Mouse (Mus musculus) cerebellum, adult 11 months (tissue): Measurements from ENCODE around the gene Otop3.
"Not testable (repeated sequence)": the region's sequence is repeated elsewhere in the genome, so short reads cannot be mapped to it uniquely, and the experiment has no call there.

Source experiments
- DNase-seq: peaks from one replicate; pipeline ENCODE4 v3.0.0; 2022

Gene Otop3

DNA sequence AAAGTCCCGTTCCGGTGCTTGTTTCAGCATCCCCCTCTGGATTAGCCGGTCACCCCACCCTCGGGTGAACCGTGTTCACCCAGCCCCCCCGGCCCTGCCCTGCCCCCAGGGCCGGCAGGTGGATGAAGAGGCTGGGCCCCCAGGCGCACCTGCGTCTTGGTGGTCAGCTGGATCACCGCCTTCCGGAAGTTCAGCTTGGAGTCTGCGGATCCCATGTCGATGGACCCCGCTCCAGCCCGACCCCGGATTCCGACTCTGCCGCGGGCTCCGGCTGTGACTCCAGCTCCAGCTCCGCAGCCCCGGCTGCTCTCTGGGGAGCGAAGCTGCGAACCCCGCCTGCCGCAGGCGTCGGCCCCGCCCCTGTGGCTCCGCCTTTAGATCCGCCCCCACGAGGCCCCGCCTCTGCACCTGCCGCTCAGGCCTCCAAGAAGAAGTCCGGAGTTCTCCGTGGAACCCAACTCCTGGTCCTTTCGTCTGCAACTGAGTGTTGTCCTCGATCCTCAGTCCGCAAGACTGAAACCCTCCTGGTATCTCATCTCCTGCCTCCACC lies 32.9 kb downstream of the Otop3 start, which contains the start of gene Hid1:
Gene Hid1, minus strand, starts transcription at position 362 of the 550 bp plus-strand sequence.
- DNase-seq: peak; percentile 92

DNA sequence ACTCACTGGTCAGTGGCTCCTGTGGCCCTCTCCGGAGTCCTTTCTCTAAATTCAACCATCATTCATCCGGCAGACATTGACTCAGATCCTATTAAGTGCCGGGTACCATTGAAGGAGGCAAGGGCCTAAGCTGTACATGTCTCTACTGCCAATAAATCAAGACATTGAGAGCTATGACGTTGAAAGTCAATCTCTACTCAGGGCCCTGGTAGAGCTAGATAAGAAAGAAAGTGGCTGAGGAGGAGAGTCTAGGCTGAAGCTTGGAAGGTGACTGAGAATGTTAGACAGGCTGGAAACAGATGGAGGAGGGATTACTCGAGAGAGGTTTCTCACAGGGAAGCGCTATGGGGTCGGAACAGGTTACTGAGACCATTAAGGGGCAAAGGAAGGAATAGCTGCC lies 35.8 kb downstream of the Otop3 start:
- DNase-seq: no peak

DNA sequence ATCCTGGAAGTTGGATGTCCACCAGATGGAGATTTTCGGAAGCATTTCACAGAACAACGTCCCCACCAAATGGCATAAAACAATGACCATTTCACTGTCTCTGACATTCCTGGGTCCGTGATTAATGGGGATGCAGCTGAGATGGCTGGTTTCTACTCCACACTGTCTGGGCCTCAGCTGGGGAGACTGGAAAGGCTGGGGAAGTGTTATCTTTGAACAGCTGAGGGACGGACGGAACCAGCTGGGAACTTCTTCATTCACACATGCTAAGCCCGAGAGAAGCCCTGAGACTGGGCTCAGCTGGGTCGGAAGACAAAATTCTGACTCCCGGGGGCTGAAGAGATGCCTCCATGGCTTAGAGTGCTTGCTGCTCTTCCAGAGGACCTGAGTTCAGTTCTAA lies 36.8 kb downstream of the Otop3 start:
- no peak for DNase-seq

GRCm38 (mm10) chr11:115372015-115372414 lies 37.5 kb downstream of the Otop3 start:
- no peak for DNase-seq

DNA sequence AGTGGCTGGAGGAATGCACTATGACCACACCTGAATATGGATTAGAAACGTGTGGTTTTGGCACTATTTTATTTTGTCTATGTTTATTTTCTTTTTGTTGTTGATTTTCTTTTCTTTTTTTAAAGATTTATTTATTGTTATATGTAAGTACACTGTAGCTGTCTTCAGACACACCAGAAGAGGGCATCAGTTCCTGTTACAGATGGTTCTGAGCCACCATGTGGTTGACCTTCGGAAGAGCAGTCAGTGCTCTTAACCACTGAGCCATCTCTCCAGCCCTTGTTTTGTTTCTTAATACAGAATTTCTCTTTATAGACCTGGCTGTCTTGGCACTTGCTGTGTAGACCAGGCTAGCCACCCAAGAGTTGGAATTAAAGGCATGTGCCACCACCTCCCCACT lies 38.2 kb downstream of the Otop3 start:
- no peak for DNase-seq

DNA sequence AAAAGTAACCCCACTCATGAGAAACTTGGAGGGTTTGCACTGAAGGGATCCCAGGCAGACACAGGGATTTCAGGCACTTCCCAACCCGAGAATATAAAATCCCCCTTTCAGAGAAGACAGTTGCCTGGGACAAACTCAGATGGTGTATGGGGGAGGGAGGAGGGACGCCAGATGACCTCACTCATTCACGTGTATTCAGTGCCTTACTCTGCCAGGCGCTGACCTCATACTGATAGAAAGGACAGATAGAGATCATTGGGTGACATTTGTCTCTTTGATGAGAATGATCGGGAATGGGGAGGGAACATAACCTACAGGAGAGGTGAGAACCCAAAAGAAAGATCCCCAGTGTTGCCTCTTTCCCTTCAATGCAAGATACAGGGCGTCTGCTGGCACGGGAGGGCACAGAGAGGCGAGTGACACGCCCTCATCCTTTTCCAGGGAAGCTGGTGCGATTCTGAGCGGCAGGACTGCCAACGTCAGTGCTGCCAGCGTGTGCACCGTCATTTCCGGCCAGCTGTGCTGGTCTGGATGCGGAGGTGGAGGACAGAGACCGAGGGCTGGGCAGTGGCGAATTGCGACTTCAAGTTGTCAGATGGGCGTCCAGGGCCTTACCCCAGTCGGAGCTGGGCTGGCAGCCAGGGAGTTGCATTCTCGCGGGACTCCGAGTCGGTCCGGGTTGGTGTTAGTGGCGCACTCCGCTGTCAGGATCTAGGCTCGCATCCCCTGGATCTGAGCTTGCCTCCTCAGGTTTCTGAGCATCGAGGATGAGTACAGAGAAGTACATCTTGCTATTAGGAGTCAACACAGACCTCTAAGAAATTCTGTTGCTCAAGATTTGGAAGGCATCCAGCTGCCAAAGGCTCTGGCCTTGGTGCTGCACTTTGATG lies 39.5 kb downstream of the Otop3 start:
- peak; percentile 79 for DNase-seq

- DNase-seq: no peak
Observed at GRCm38 (mm10) chr11:115374695-115375425, 40.3 kb downstream of the Otop3 start.

DNA sequence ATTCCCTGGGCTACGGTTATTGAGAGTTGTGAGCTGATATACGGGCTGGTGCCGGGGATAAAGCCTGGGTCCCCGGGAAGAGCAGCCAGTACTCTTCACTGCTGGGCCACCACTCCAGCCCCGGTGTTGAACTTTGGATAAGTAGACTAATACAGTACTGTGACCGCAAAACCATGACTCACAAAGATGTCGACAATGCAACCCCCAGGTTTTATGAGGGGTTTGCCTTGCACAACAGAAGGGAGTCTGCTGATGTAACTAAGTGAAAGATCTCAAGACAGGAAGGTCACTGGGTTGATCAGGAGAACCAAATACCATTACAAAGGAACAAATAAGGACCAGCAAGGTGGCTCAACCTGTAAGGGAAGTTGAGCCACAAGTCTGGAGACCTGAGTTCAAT lies 42.2 kb downstream of the Otop3 start:
- DNase-seq: no peak

DNA sequence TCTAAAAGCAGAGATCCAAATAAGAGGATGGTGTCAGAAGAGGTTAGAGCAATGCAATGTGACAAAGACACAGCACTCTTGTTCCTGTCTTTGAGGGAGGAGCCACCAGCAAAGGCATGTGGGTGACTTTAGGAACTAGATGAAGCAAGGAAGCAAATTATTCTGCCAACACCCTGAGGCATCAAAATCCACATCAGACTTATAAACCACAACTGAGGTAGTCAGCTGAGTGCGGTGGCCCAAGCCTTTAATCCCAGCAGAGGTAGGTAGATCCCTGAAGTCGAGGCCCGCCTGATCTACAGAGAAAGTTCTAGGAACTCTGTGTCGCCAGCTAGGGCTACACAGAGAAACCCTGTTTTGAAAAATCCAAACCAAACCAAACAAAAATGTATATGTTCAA lies 42.7 kb downstream of the Otop3 start:
- no peak for DNase-seq

DNA sequence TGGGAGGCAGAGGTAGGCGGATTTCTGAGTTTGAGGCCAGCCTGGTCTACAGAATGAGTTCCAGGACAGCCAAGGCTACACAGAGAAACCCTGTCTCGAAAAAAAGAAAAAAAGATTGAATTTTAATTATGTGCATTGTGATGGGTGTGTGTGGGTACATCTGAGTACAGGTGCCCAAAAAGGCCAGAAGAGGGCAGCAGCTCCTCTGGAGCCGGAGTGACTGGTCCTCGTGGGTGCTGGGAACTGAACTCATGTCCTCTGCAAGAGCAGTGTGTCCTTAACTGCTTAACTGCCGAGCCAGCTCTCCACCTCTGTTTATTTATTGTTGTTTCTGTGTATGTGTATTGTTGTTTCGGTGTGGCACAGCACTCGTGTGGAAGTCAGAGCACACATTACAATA lies 43.3 kb downstream of the Otop3 start:
- no peak for DNase-seq

- no peak for DNase-seq
Observed at GRCm38 (mm10) chr11:115381276-115381675, 46.7 kb downstream of the Otop3 start.

DNA sequence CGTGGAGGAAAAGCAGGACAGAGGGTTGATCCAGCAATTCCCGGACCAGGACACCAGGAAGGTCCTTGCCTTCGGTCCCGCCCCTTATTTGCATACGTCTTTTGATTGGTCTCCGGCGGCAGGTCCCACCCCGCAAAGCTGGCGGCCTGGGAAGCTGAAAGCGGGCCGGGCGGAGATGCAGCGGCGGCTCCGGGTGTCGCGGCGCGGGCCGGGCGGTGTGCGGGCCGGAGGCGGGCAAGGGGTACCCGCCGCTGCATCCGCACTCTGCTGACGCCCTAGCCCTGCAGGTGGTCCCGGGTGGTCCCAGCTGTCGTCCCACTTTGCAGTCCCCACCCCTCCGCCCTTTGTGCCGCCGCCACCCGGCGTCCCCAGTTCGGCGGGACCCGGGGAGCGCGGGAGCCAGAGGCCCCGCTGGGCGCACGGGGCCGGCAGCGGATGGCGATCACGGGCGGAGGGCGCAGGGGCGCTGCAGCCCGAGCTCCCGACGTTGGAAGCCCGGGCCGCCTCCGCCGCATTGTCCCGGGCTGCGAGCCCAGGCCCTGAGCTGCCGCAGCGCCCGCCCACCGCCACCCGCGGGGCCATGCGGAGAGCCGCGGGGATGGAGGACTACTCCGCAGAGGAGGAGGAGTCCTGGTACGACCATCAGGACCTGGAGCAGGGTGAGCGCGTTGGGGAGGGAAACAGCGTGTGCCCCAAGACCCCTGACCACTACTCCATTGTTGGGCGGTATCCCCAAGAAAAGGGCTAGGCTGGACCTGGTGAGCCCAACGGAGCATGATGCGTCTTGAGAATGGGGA lies 47.4 kb downstream of the Otop3 start, which contains the start of gene Cdr2l:
Gene Cdr2l, plus strand, starts transcription at position 174 of the 797 bp plus-strand sequence.
- peak; percentile 90 for DNase-seq

GRCm38 (mm10) chr11:115382891-115383290 lies 48.4 kb downstream of the Otop3 start:
- DNase-seq: peak; percentile 42

- peak; percentile 51 for DNase-seq
Observed at GRCm38 (mm10) chr11:115383701-115384474, 49.4 kb downstream of the Otop3 start.

DNA sequence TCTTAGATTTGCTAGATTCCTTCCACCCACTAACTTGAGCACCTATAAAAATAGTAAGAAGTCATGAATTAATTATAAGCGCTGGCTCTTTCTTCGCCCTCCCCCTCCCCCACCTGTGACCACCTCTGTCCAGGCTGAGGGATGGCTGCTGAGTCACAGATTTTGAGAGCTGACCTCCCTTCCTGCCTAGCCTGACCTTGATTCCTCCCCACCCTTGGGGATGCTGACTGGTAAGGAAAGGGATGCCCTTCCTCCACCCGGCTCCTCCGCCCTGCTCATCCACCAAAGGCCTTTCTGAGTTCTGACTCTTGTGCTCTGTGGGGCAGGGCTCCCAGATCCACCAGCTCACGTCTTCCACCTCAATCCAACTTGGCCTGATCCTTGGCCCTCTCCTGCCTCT lies 50.1 kb downstream of the Otop3 start:
- DNase-seq: no peak

DNA sequence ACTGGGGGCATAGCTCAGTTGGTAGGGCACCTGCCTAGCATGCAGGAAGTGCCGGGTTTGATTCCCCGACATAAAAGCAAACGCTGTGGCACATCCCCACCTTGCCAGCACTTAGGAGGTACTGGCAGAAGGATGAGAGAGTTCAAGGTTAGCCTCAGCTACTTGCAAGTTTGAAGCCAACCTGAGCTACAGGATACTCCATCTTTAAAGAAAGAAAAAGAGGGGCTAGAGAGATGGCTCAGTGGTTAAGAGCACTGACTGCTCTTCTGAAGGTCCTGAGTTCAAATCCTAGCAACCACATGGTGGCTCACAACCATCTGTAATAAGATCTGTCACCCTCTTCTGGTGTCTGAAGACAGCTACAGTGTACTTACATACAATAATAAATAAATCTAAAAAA lies 52.3 kb downstream of the Otop3 start:
- DNase-seq: not testable (repeated sequence)

DNA sequence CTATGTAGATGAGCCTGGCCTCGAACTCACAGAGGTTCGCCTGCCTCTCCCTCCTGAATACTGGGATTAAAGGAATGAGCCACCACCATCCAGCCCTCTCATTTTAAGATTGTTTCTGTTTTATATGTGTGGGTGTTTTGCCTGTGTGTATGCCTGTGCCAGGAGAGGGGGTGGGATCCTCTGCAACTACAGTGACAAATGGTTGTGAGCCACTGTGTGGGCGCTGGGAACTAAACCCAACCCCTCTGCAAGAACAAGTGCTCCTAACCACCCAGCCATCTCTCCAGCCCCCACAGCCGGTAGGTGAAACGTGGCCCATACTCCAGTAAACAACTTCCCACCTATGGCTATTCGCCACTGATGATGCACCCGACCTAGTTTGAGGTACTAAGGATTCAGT lies 56.8 kb downstream of the Otop3 start:
- DNase-seq: no peak

GRCm38 (mm10) chr11:115393721-115394325 lies 59.3 kb downstream of the Otop3 start:
- DNase-seq: peak; percentile 77
